8 mouse cellular contexts compared by ENCODE assay signal in the genomic region with DNA sequence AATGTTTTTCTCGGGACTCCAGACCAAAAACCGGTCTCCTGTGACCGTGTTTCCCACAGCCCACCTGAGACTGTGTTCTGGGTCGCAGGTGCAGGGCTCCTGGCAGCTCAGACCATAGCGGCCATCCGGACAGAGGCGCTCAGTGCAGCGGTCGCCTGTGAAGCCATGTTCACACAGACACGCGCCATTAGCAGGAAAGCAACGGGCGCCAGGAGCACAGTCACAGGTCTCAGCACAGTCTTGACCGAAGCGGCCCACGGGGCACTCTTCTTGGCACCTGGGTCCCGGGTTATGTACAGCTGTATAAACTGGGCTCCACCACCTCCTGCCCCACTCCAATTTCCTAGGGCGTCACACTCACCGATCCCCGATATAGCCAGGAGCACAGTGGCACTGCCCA. TPM values are rescaled to one million over a fixed set of nuclear protein-coding genes. Genes with fewer than 3 reads are reported as not detected.
DNase-seq lines count a peak whose midpoint lies in the region; ATAC-seq and TF ChIP-seq lines count a peak whose summit lies in the region.

No protein-coding gene starts in this region.

- no peak for ATAC-seq in heart, embryonic 15.5 days (replicated peaks; ENCODE audit: insufficient number of reproducible peaks, insufficient read depth, low FRiP score, low read depth)
- ATAC-seq in forebrain, embryonic 12.5 days (ENCODE audit: low FRiP score), result peak; percentile 42; the same call in 1 of the 2 replicates
- ATAC-seq in limb, embryonic 13.5 days (ENCODE audit: low FRiP score, low read depth), result no peak

- no peak for TF ChIP-seq CTCF in ES-Bruce4 (IDR thresholded peaks at IDR 0.05; ENCODE audit: low read depth, low read length)

- H3K4me1 ChIP-seq in heart, embryonic 15.5 days (replicated peaks), result peaks cover 15% of the 10 kb centered on the region
- no peaks in the 10 kb centered on the region for H3K4me1 ChIP-seq in ES-Bruce4 (ENCODE audit: control insufficient read depth, insufficient read depth, low read length)
- peaks cover 11% of the 10 kb centered on the region for H3K4me1 ChIP-seq in forebrain, embryonic 12.5 days
- peaks cover 14% of the 10 kb centered on the region for H3K4me1 ChIP-seq in limb, embryonic 13.5 days

- no peak overlapping the region for H3K9ac ChIP-seq in heart, embryonic 15.5 days
- H3K9ac ChIP-seq in ES-Bruce4 (ENCODE audit: low read depth, poor library complexity, severe bottlenecking), result peak overlapping the region; percentile 20; the same call in 1 of the 2 replicates
- no peak overlapping the region for H3K9ac ChIP-seq in forebrain, embryonic 12.5 days
- peak overlapping the region; percentile 40; the same call in 1 of the 2 replicates for H3K9ac ChIP-seq in limb, embryonic 13.5 days

- 53% methylated on average over 20 of the region's 20 CpGs for WGBS in heart, embryonic 15.5 days
- WGBS in forebrain, embryonic 12.5 days, result 54% methylated on average over 20 of the region's 20 CpGs
- 50% methylated on average over 20 of the region's 20 CpGs for whole genome bisulfite sequencing in limb, embryonic 13.5 days

- peak overlapping the region; percentile 54 for H3K4me2 ChIP-seq in heart, embryonic 15.5 days
- H3K4me2 ChIP-seq in forebrain, embryonic 12.5 days, result peak overlapping the region; percentile 49
- peak overlapping the region; percentile 59 for H3K4me2 ChIP-seq in limb, embryonic 13.5 days (replicated peaks)

- H3K27ac ChIP-seq in heart, embryonic 15.5 days, result no peak overlapping the region
- H3K27ac ChIP-seq in ES-Bruce4 (ENCODE audit: insufficient read depth, low read length), result no peak overlapping the region
- H3K27ac ChIP-seq in forebrain, embryonic 12.5 days, result no peak overlapping the region
- no peak overlapping the region for H3K27ac ChIP-seq in limb, embryonic 13.5 days

- H3K4me3 ChIP-seq in heart, embryonic 15.5 days, result peak overlapping the region; percentile 17; the same call in 1 of the 2 replicates
- H3K4me3 ChIP-seq in ES-Bruce4 (ENCODE audit: low read depth, low read length), result peak overlapping the region; percentile 15
- H3K4me3 ChIP-seq in forebrain, embryonic 12.5 days (replicated peaks), result no peak overlapping the region
- H3K4me3 ChIP-seq in limb, embryonic 13.5 days, result no peak overlapping the region; the same call in 1 of the 2 replicates

- peaks cover 5% of the 10 kb centered on the region; the same call in 1 of the 2 replicates for H3K36me3 ChIP-seq in heart, embryonic 15.5 days
- H3K36me3 ChIP-seq in ES-Bruce4 (ENCODE audit: control insufficient read depth, insufficient read depth, low read length, poor library complexity, severe bottlenecking), result no peaks in the 10 kb centered on the region
- no peaks in the 10 kb centered on the region for H3K36me3 ChIP-seq in forebrain, embryonic 12.5 days (replicated peaks)
- H3K36me3 ChIP-seq in limb, embryonic 13.5 days, result peaks cover 26% of the 10 kb centered on the region

- intact Hi-C loops in heart, postnatal 36 days (cut with DNase I), result loop anchor here (1.0 kb wide), 1 partner anchor 13 kb away; no protein-coding TSS in a partner anchor

- H3K27me3 ChIP-seq in heart, embryonic 15.5 days, result peaks cover 25% of the 10 kb centered on the region
- H3K27me3 ChIP-seq in ES-Bruce4 (ENCODE audit: control insufficient read depth, insufficient read depth, low read length, poor library complexity, severe bottlenecking), result no peaks in the 10 kb centered on the region
- H3K27me3 ChIP-seq in forebrain, embryonic 12.5 days, result peaks cover 46% of the 10 kb centered on the region
- H3K27me3 ChIP-seq in limb, embryonic 13.5 days, result peaks cover 12% of the 10 kb centered on the region

- TF ChIP-seq POLR2A in ES-Bruce4 (IDR thresholded peaks at IDR 0.05; ENCODE audit: insufficient read depth, low read length), result no peak

- DNase-seq in heart, postnatal 36 days, result no peak
- DNase-seq in adrenal gland, adult 8-10 months, result no peak
- DNase-seq in spleen, postnatal 14 days (ENCODE audit: low spot score in 2 of 2), result no peak
- no peak for DNase-seq in gastrocnemius, adult 18-20 months (ENCODE audit: low spot score)

- H3K9me3 ChIP-seq in heart, embryonic 15.5 days (replicated peaks), result no peaks in the 10 kb centered on the region
- no peaks in the 10 kb centered on the region for H3K9me3 ChIP-seq in ES-Bruce4 (replicated peaks; ENCODE audit: control insufficient read depth, insufficient read depth, low read length, poor library complexity, severe bottlenecking)
- no peaks in the 10 kb centered on the region for H3K9me3 ChIP-seq in forebrain, embryonic 12.5 days
- H3K9me3 ChIP-seq in limb, embryonic 13.5 days, result no peaks in the 10 kb centered on the region

- TF ChIP-seq EP300 in ES-Bruce4 (IDR thresholded peaks at IDR 0.05; ENCODE audit: insufficient read depth, low read depth, low read length), result no peak

RNA-seq across cellular contexts. Expression of gene Lrrc71, which starts 8.1 kb away (rescaled TPM):
- 0.29 and 0.70 TPM in 2 replicates for polyA plus RNA-seq in heart, embryonic 15.5 days (2015; fragmentation: Nextera tagmentation; extraction: Ambion mirVana)
- under 1 TPM; 0.14 to 0.28 TPM for total RNA-seq in heart, postnatal 36 days (2021)
- polyA plus RNA-seq in ES-Bruce4 (2011; ENCODE audit: insufficient read depth, insufficient read length, low read depth, missing spikeins), result not detected in 2 replicates
- polyA plus RNA-seq in forebrain, embryonic 12.5 days (2016; fragmentation: Nextera tagmentation; extraction: Ambion mirVana), result 0.26 and 0.37 TPM in 2 replicates
- 0.36 and 0.61 TPM in 2 replicates for polyA plus RNA-seq in limb, embryonic 13.5 days (2015; fragmentation: Nextera tagmentation; extraction: Ambion mirVana)
- total RNA-seq in adrenal gland, adult 8-10 months (2022), result 1 to 10 TPM in 1 of 4 experiments, under 1 TPM in 3; 0.32 to 1.6 (median 0.82) TPM
- not detected for total RNA-seq in gastrocnemius, adult 18-20 months (2021)

RNA-seq across cellular contexts. Expression of gene Ntrk1, which starts 38.5 kb away (rescaled TPM):
- 0.40 and 4.9 TPM in 2 replicates for polyA plus RNA-seq in heart, embryonic 15.5 days (2015; fragmentation: Nextera tagmentation; extraction: Ambion mirVana)
- total RNA-seq in heart, postnatal 36 days (2021), result under 1 TPM; 0.16 to 0.19 TPM
- polyA plus RNA-seq in ES-Bruce4 (2011; ENCODE audit: insufficient read depth, insufficient read length, low read depth, missing spikeins), result 0.26 and 0.46 TPM in 2 replicates
- 1.1 and 1.4 TPM in 2 replicates for polyA plus RNA-seq in forebrain, embryonic 12.5 days (2016; fragmentation: Nextera tagmentation; extraction: Ambion mirVana)
- 2.6 and 2.7 TPM in 2 replicates for polyA plus RNA-seq in limb, embryonic 13.5 days (2015; fragmentation: Nextera tagmentation; extraction: Ambion mirVana)
- total RNA-seq in adrenal gland, adult 8-10 months (2022), result 10 to 100 TPM in 2 of 4 experiments, 1 to 10 TPM in 2; 6.3 to 30.5 (median 13.1) TPM
- not detected for total RNA-seq in gastrocnemius, adult 18-20 months (2021)

RNA-seq across cellular contexts. Expression of gene Insrr, which starts 40.3 kb away (rescaled TPM):
- polyA plus RNA-seq in heart, embryonic 15.5 days (2015; fragmentation: Nextera tagmentation; extraction: Ambion mirVana), result 0.08 and 0.11 TPM in 2 replicates
- total RNA-seq in heart, postnatal 36 days (2021), result under 1 TPM in 1 of 2 experiments, not detected in 1; 0.08 TPM
- polyA plus RNA-seq in ES-Bruce4 (2011; ENCODE audit: insufficient read depth, insufficient read length, low read depth, missing spikeins), result 0.35 TPM in 1 of 2 replicates, not detected in the other
- 0.65 and 1.0 TPM in 2 replicates for polyA plus RNA-seq in forebrain, embryonic 12.5 days (2016; fragmentation: Nextera tagmentation; extraction: Ambion mirVana)
- 0.27 and 0.51 TPM in 2 replicates for polyA plus RNA-seq in limb, embryonic 13.5 days (2015; fragmentation: Nextera tagmentation; extraction: Ambion mirVana)
- 1 to 10 TPM in 2 of 4 experiments, under 1 TPM in 2; 0.32 to 3.7 (median 1.9) TPM for total RNA-seq in adrenal gland, adult 8-10 months (2022)
- not detected for total RNA-seq in gastrocnemius, adult 18-20 months (2021)

Comparison
In these comparisons a context has a peak if more than half of its experiments do, and no peak if none do; other contexts are left out.
1. H3K4me3 ChIP-seq: peak in heart, embryonic 15.5 days (single experiment) and ES-Bruce4 (single experiment); none in forebrain, embryonic 12.5 days (single experiment) and limb, embryonic 13.5 days (single experiment).
2. H3K9ac ChIP-seq: peak in ES-Bruce4 (single experiment) and limb, embryonic 13.5 days (single experiment); none in heart, embryonic 15.5 days (single experiment) and forebrain, embryonic 12.5 days (single experiment).
3. Peak in every context shown above with its lines, with median percentiles within 50 percentile points of each other: H3K4me2 ChIP-seq.